Mouse (Mus musculus): ENCODE results near the gene Slc12a1. TPM values are rescaled to one million over a fixed set of nuclear protein-coding genes. Genes with fewer than 3 reads are reported as not detected.
A peak's percentile ranks its signal among the peaks of the same experiment; 100 is the strongest.

Gene Slc12a1
- total RNA-seq, 2 experiments from 2014 or later, result 0.17 TPM; not detected in 1

- DNase-seq, result peak in 1 of 2 experiments; percentile 9
Measured at GRCm38 (mm10) chr2:125208894-125209596, 56.7 kb downstream of the Slc12a1 start.

GRCm38 (mm10) chr2:125211831-125212510 is 59.7 kb downstream of the Slc12a1 start:
- DNase-seq, result no peak

DNA sequence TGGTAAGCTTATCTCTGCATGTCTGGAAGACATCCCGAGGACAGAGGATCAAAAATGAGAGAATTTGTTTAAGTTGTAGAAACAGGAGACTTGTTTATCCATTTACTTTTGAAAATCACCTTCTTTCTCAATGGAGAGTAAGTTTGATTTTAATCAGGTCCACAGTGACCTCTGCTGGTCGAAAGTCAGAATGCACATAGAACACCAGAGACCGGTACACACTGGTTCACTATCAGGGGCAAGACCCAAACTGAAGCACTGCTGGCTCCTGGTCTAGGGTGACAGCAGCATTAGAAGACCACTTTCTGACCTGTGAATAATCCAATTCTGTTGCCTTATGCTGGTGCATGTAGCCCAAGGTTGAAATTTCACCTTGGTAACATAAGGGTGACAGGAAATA is 62.3 kb downstream of the Slc12a1 start:
- DNase-seq, result peak; percentile 19 to 70

DNA sequence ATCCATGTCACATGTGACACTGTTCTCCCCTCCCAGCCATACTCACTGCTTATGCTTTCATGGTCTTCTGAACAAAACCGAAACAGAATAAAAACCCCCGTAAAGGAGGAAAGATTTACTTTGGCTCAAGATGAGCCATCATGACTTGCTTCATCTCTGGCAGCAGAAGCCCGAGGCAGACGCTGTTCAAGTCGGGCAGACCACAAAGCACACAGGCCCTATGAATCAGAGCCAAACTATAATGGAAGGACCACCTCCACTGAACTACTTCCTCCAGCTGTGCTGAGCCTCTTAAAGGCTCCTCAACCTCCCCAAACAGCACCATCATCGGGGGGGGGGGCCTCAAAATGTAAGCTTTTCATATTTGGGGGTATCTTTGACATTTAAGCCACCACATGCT is 65.0 kb downstream of the Slc12a1 start:
- DNase-seq, result no peak

DNA sequence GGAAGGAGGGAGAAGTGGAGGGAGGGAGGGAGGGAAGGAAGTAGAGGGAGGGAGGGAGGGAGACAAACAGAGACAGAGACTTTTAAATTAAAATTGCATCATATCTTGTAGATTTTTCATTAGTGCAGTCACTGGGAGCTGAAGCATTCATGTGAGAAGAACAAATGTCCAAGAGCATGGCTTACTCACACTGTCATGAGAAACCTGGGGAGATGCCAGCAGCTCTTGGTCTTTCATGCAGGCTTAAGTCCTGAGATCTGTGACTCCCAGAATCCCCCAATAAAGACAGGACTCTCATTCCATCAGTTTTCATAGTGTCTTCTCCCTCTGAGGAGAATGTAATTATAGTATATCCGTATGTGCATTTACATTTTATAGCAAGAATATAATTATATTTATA is 66.3 kb downstream of the Slc12a1 start:
- DNase-seq, result no peak

DNA sequence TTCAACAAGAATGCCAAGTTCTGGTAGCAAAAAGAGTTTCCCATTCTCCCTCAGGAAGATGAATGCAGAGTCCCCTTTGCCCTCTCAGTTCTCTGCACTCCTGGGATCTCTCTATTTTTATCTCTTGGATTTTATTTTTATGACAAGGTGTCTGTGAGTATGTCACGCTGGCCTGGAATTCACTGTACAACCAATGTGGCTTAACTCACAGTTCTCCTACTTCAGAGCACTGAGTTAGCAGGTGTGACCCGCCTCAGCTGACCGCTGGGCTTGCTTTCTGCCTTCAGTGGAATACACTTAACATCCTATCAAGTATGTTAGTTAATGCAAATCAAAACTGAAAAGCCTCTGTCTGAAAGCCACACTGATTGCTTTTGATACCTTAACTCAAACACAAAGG is 67.0 kb downstream of the Slc12a1 start:
- DNase-seq, result no peak

DNA sequence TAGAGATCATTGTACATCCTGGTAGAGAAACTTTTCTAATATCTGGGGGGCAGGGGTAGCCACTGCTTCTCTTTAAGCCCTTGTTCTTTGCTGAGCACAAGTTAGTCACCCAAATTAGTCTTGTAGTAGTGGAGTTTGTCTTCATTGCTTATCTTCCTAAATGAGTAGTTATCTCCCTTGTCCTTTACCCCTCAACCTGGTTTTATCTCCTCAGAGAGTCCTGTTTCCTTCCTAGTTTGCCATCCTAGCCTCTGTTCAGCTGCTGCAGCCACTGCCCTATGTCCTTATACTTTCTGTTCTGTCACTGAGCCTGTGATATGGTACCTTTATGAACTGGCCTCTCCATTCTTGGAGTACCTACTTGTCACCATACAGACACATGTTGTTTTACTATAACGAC is 69.4 kb downstream of the Slc12a1 start:
- no peak for DNase-seq

DNA sequence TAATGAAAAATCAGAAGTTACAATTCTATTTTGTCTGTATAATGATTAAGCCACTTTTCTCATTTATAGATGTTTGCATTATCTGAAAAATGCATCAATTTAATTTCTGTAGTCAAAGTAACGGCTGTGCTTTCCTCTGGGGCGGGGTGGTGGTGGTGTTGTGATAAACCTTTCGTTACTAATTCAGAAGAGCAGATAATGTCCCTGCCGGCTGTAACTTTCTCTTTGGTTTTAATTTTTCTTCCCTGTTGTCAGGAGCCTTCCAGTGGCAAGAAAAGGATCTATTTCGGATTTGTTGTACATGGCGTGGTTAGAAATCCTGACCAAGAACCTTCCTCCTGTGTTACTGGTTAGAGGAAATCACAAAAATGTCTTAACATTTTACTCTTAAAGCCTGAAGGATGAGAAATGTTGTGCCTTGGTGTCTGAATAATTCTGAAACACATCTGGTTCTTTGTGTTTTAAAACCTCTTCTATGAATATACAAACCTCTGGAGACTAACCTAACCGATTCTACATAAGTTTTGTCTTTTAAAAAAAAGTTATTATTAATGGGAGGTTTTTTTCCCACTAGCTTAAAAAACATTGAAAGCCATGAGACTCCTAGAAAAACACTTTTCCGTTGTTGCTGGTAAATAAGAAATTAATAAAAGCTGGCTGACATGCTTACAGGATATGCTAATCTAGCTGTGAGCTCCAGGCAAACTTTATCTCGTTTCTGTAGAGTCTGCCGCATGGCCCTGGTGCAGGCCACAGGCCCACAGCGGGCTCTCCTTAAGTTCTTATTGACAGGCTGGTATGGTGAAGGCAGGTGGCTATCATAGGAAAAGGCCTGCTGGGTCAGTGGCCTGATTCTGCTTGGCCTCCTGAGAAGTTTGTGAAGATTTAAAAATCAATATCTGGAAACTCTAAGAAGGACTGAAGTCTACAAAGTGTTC is 76.4 kb downstream of the Slc12a1 start:
- no peak for DNase-seq

DNA sequence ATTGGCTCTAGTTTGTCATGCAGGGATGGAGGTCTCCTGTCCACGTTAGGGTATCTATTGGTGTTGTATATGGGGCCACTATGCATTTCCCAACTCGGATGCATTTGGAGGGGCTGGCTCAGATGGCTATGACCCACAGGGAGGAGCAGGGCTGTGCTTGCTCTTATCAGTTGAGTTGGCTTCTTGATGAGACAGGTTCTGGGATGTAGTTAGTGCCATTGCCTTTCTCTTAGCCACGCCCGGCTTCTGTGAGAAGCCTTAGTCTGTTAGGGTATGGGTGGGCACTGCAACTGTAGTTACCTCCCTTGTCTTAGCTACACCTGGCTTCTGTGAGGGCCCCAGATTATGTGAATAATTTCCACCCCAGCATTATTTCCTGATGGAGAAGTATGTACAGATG is 79.9 kb downstream of the Slc12a1 start:
- DNase-seq, result no peak

DNA sequence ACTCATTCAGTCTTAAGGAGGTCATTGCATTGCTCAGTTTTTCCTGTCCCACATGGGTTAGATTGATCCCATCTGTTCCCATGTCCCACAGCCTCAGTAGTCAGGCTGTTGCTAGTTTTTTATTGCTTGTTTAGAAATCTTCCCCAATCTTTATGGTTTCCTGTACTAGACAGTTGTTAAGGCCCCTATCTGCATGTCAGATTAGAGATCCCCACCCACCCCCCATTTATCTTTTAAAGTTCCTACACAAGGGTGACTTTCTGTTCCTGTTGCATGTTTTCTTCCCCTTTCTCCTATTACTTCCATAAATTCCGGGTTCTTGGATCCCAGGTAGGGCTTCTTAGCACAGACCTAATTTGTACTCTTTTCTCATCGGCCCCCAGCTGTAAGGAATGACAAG is 81.2 kb downstream of the Slc12a1 start:
- no peak for DNase-seq

DNA sequence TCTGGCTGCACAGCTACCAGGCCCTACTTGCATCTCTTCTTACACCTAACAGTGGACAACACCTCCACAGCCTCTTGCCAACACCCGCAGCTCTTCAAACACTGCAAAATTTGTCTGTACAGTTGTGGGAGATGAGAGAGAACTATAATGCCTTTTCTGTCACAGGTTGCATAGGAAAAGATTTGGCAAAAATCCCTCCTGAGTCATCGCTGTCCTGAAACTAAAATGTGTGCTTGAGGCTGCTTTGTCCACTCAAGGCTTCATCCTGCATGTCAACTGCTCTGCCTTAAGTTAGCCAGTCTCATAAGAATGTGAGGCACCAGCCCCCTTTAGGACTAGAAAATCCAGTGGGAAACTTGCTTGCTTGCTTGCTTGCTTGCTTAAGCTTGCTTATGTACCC is 81.7 kb downstream of the Slc12a1 start:
- DNase-seq, result no peak

DNA sequence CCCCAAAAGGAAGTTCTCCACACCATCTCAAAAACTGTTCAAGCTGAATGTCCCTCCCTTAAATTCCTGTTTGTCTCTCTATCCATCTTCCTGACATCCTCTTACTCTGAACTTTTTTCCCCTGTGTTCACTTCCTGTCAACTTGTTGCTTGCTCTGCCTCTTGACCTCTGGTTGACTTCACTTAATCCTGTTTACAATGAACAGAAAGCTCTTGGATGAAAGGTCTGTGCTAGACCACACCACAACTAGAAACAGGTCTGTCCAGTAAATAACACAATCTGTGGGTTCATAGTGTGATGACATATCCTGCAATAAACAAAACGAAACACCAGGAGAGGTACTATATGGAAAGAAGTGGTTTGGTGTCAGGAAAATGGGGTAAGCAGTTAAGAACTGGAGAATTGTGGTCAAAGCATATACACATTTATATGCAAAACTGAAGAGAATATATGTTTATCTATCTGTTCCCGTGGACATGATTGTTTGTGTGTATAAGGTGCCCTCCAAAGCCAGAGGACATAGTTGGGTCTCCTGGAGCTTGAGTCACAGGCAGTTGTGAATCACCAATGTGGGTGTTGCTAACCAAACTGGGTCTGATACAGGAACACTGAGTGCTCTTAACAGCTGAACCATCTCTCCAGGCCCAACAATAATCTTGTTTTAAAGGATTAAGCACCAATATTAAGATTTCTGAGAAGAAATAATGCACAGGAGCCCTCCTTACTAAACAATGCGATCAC is 93.4 kb downstream of the Slc12a1 start:
- DNase-seq, result no peak

DNA sequence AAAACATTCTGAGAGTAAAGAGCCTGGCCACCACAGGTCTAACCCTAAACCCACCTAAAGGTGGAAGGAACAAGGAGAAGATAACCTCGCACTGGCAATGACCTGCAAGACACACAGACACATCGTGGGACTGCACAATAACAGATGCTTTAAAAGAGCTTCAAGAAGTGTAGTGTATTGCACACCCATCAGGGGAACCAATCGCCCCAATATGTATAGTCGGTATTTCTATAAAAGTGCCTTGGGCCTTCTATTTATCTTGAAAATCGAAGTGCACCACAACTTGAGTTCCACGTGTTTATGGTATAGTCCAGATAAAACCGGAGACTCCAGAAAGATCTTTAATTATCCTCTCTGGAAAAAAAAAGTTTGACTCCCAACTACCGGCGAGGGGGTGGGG is 94.4 kb downstream of the Slc12a1 start:
- DNase-seq, result no peak

GRCm38 (mm10) chr2:125247108-125247961 is 95.0 kb downstream of the Slc12a1 start, which contains the start of gene Dut:
Dut (plus strand) TSS chr2:125247190.
- DNase-seq, result peak; percentile 88 to 90

- no peak for DNase-seq
Measured at GRCm38 (mm10) chr2:125247962-125248235, 95.6 kb downstream of the Slc12a1 start.

- no peak for DNase-seq
Measured at GRCm38 (mm10) chr2:125248256-125248655, 96.0 kb downstream of the Slc12a1 start.

DNA sequence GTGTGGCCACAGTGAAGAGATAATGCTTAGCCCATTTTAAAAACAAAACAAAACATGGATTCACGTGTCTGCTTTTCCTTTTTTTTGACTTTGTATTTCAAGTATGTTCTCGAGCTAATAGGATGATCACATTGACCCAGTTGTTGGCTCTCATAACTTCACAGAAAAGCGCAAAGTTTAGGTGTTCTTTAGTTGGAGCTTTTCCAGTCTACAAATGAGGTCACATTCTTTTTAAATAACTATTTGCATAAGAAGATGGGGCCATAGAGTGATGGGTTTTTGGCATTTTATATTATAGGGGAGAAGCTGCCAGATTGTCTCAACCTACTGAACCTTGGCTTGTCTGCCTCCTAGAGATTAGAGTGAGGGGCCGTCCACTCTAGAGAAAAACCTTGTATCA is 97.0 kb downstream of the Slc12a1 start:
- DNase-seq, result no peak

GRCm38 (mm10) chr2:125249874-125250273 is 97.6 kb downstream of the Slc12a1 start:
- DNase-seq, result no peak

- DNase-seq, result no peak
Measured at GRCm38 (mm10) chr2:125251781-125252180, 99.5 kb downstream of the Slc12a1 start.

GRCm38 (mm10) chr2:125252275-125252674 is 100.0 kb downstream of the Slc12a1 start:
- no peak for DNase-seq

DNA sequence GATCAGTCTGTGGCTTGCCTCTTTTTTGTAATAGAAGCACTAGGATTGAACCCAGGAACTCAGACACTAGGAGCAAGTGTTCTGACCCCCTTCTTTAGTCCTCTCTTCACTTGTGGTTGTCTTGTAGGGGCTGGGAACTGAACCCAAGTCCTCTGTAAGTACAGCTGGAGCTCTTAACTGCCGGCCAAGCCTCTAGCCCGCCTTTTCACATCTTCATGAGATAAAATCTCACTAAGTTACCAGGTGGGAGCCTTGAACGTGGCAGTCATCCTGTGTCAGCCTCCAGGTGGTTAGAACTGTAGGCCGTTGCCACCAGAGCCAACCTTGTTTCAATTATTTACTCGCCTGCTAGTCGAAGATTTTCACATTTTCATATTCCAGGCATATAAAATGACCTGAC is 101.4 kb downstream of the Slc12a1 start:
- no peak for DNase-seq

DNA sequence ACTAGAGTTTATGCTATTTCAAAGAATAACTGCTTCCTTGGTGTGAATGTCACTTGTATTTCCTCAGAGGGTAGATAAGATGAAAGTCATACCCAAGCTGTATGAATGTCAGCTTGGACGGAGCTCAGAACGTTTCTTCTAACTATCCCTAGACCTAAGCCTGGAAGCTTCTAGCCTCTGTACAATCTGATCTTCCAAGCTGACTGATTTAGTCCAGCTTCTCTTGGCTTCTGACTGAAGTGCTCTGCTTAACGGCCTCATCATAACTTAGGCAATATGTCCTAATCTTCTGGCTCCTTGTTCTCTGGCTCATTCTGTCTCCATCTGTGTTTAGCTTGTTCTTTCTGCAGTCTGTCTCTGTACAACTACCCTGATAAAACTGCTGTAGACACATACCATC is 102.3 kb downstream of the Slc12a1 start:
- DNase-seq, result no peak
